Mouse (Mus musculus): ENCODE data around the gene Btbd2. TPM values are rescaled to one million over a fixed set of nuclear protein-coding genes. Genes with fewer than 3 reads are reported as not detected.
"Not testable (repeated sequence)": the region's sequence is repeated elsewhere in the genome, so short reads cannot be mapped to it uniquely, and the experiment has no call there.

Gene Btbd2
- polyA plus RNA-seq, 1 experiment from 2014 or later: 77.1 TPM

DNA sequence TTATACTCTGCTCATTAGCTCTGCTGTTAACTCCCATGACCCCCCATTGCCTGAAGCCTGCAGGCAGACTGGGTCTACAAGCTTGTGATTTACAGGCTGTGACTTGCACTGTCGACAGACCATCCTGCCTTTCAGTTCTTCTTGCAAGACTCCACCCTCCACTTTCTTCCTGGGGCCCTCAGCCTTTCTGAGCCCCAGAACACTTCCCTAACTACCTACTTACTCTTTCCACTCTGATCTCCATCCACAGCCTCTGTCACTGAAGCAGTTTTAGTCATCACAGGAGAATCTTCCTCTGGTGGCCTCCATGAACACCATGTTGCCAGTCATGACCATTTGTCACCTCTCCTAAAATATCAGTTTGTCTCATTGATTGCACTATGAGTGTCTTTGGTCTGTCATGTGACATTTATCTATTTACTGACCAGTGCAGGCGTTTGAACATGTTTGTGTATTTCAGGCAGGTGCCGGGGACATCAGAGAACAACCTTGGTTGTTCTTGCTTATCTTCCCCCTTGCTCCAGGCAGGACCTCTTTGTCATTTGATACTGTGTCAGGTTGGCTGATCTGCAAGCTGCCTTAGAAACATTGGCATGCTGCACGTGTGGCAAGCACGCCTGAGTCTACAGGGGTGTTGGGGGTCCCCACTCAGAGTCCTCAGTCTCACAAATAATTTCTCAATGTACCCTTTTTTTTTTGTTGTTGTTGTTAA, 6.8 kb upstream of the Btbd2 start:
- Histone ChIP-seq H3K4me3 (no peak overlapping the region), H3K4me1 (replicated peaks) (peaks cover 51% of the 10 kb centered on the region), H3K9me3 (no peaks in the 10 kb centered on the region), H3K27ac (peak overlapping the region; percentile 40; the same call in 1 of the 2 replicates), H3K36me3 (peaks cover 34% of the 10 kb centered on the region), H3K27me3 (ENCODE audit: insufficient read depth, poor library complexity, severe bottlenecking) (no peaks in the 10 kb centered on the region)
- DNase-seq (ENCODE audit: low spot score): no peak
- 64% methylated on average over 5 of the region's 5 CpGs for WGBS

DNA sequence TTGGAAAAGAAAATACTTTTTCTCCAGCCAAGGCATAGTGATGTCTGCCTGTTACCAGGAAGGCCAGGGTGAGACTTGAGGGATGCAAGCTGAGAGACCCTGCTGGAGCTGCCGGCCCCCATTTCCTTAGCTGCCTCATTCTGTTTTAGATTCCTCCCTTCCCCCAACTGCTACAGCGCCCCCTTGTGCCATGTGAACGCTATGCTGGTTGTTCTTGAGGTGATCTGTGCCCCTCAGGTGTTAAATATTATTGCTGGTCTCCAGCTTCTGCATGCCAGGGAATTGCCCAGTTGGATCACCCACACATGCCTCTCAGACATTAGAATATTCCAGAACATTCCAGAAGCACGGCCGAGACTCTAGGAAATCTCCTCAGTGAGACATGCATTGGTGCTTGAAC, 4.3 kb upstream of the Btbd2 start:
- 33% methylated on average over 5 of the region's 5 CpGs for WGBS
- no peaks in the 10 kb centered on the region for H3K9me3 ChIP-seq
- peaks cover 9% of the 10 kb centered on the region for H3K36me3 ChIP-seq
- H3K27ac ChIP-seq: no peak overlapping the region
- DNase-seq (ENCODE audit: low spot score): peak; percentile 52
- H3K4me3 ChIP-seq: no peak overlapping the region
- H3K4me1 ChIP-seq (replicated peaks): peaks cover 51% of the 10 kb centered on the region
- H3K27me3 ChIP-seq (ENCODE audit: insufficient read depth, poor library complexity, severe bottlenecking): no peaks in the 10 kb centered on the region

DNA sequence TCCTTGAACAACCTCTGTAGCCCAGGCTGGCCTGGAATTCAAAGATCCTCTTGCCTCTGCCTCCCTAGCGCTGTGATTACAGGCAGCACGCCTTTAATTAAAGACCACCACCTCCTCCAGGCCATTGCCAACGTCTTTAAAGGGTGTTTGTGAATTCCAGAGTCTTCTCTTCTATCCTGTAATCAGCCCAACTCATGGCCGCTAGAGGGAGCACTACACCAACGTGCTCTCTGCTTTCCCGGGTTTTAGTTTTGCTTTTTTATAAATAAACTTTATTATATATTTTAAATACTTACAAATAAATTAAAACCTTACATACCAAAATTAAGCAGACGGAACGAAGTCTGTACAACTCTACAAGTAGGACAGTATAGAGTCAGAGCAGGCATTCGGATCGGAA, 2.3 kb upstream of the Btbd2 start:
- DNase-seq (ENCODE audit: low spot score): peak; percentile 70
- Histone ChIP-seq H3K9me3 (no peaks in the 10 kb centered on the region), H3K27ac (peak overlapping the region; percentile 70), H3K4me3 (peak overlapping the region; percentile 16; the same call in 1 of the 2 replicates), H3K36me3 (no peaks in the 10 kb centered on the region), H3K27me3 (ENCODE audit: insufficient read depth, poor library complexity, severe bottlenecking) (no peaks in the 10 kb centered on the region), H3K4me1 (replicated peaks) (peaks cover 51% of the 10 kb centered on the region)
- WGBS: 19% methylated on average over 10 of the region's 10 CpGs

GRCm38 (mm10) chr10:80658841-80659202, 2.0 kb upstream of the Btbd2 start:
- Histone ChIP-seq H3K27me3 (ENCODE audit: insufficient read depth, poor library complexity, severe bottlenecking) (no peaks in the 10 kb centered on the region), H3K27ac (peak overlapping the region; percentile 70), H3K4me1 (replicated peaks) (peaks cover 51% of the 10 kb centered on the region), H3K4me3 (0 out of 2 replicates have a peak overlapping the region, but pooled peaks have one; percentile 16), H3K9me3 (no peaks in the 10 kb centered on the region), H3K36me3 (no peaks in the 10 kb centered on the region)
- DNase-seq (ENCODE audit: low spot score): no peak
- 57% methylated on average over 4 of the region's 4 CpGs for WGBS

DNA sequence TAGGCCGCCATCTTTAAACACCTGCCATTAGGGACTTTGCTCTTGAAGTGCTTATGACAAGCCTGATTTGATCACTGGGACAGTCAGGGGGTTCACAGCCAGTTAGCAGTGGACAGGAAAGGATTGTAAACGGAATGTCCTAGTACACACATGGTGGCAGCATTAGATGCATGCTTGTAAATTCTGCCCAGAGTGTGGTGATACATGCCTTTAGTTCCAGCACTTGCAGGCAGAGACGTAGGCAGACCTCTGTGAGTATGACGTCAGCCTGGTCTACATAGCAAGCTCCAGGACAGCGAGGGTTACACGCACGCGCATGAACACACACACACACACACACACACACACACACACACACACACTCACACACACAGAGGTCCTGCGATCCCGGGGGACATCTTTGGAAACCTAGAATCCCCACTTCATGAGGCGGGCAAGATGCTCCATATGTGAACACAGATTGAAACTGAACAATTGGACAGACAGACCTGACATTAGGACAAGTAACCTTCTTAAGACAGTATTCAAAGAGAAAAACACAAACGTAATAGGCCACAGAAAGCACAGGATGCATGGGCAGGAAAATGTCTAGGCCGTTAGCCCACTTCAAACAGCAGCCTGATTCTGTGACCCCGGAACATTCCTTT, 1.4 kb upstream of the Btbd2 start:
- Histone ChIP-seq H3K9me3 (no peaks in the 10 kb centered on the region), H3K36me3 (0 out of 2 replicates have a peak, but pooled peaks cover under 1% of the 10 kb centered on the region), H3K27me3 (ENCODE audit: insufficient read depth, poor library complexity, severe bottlenecking) (no peaks in the 10 kb centered on the region), H3K27ac (no peak overlapping the region), H3K4me3 (no peak overlapping the region), H3K4me1 (replicated peaks) (peaks cover 51% of the 10 kb centered on the region)
- DNase-seq (ENCODE audit: low spot score): no peak
- 88% methylated on average over 14 of the region's 14 CpGs for WGBS

- Histone ChIP-seq H3K27me3 (ENCODE audit: insufficient read depth, poor library complexity, severe bottlenecking) (no peaks in the 10 kb centered on the region), H3K27ac (peak overlapping the region; percentile 96), H3K4me1 (replicated peaks) (peaks cover 50% of the 10 kb centered on the region), H3K9me3 (no peaks in the 10 kb centered on the region), H3K4me3 (peak overlapping the region; percentile 91), H3K36me3 (peaks cover 16% of the 10 kb centered on the region)
- WGBS: under 1% methylated on average over 72 of the region's 72 CpGs
- peak; percentile 98 for DNase-seq (ENCODE audit: low spot score)
Measured at GRCm38 (mm10) chr10:80656130-80656862, 575 bp downstream of the Btbd2 start.

DNA sequence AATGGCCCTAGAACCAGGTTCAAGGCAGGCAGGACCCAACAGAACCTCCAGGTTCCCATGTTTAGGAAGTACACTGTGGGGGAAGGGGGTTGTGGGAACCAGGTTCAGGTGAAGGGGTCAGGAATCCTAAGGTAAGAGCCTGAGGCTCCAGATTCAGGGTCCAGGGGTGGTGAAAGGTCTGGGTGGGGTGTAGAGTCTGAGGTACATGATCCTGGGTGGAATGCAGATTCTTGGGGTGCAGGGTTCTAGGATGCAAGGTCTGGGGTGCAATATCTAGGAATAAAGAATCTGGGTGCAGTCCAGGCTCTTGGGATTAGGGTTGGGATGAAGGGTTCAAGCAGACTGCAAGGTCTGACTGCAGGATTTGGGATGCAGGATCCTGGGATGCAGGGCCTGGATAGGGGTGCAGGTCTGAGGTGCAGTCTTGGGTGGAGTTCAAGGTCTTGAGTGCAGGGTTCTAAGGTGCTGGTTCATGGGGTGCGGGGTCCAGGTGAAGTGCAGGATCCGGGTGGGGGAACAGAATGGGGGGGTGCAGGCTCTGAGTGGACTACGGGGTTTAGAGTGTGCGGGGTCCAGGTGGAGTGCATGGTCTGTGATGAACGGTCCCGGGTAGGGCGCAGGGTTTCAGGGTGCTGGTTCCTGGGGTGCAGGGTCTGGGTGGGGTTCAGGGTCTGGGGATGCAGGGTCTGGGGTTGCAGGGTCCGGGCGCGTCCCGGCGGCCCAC, 1.3 kb downstream of the Btbd2 start:
- Histone ChIP-seq H3K9me3 (no peaks in the 10 kb centered on the region), H3K27ac (peak overlapping the region; percentile 96), H3K4me3 (peak overlapping the region; percentile 91), H3K36me3 (peaks cover 23% of the 10 kb centered on the region), H3K27me3 (ENCODE audit: insufficient read depth, poor library complexity, severe bottlenecking) (no peaks in the 10 kb centered on the region), H3K4me1 (replicated peaks) (peaks cover 50% of the 10 kb centered on the region)
- no peak for DNase-seq (ENCODE audit: low spot score)
- WGBS: 6% methylated on average over 12 of the region's 12 CpGs

DNA sequence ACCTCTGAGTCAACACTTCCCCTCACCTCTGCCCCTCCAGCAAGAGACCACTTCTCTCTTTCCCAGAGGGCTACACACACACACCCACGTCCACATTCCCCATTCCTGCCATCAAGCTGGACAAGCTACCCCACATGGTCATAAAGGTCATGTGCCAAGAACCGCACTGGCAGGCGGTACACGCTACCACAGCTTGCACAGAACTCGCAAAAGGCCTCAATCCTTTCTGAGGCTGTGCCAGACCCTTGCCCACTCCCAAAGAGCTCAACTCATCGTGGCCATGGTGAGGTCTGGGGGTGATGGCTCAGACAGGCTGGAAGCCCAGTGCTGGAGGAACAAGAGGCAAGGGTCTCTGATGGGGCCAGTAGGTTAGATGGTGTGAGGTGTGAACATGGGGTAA, 2.0 kb downstream of the Btbd2 start:
- no peaks in the 10 kb centered on the region for H3K27me3 ChIP-seq (ENCODE audit: insufficient read depth, poor library complexity, severe bottlenecking)
- no peaks in the 10 kb centered on the region for H3K9me3 ChIP-seq
- H3K36me3 ChIP-seq: peaks cover 30% of the 10 kb centered on the region
- no peak for DNase-seq (ENCODE audit: low spot score)
- 90% methylated on average over 6 of the region's 6 CpGs for WGBS
- peaks cover 50% of the 10 kb centered on the region for H3K4me1 ChIP-seq (replicated peaks)
- H3K4me3 ChIP-seq: peak overlapping the region; percentile 91
- H3K27ac ChIP-seq: no peak overlapping the region; the same call in 1 of the 2 replicates

DNA sequence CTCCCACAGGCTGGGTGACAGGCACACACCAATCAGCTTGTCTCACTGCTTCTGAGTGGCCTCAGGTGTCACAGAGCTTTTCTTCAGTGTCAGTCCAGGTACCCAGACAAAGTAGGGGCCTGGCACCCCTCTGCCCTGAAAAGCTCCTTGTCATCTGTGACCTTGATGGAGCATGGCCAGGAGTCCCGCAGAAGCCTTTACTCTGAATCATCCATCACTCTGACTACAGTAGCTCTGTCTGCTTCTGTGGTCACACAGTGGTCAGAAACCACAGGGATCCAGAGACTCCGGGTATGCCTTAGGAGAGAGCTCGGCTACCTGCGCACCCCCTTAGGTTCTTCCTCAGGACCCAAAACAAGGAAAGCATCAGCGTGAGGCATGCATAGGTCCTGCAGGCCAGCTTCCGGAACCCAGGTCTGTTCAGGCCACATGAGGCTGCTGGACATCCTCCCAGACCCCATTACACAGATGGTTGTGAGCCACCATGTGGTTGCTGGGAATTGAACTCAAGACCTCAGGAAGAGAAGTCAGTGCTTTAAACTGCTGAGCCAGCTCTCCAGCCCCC, 3.6 kb downstream of the Btbd2 start:
- H3K4me3 ChIP-seq: no peak overlapping the region
- H3K27ac ChIP-seq: no peak overlapping the region
- DNase-seq (ENCODE audit: low spot score): no peak
- H3K4me1 ChIP-seq (replicated peaks): peaks cover 51% of the 10 kb centered on the region
- WGBS: 84% methylated on average over 6 of the region's 6 CpGs
- no peaks in the 10 kb centered on the region for H3K27me3 ChIP-seq (ENCODE audit: insufficient read depth, poor library complexity, severe bottlenecking)
- peaks cover 43% of the 10 kb centered on the region for H3K36me3 ChIP-seq
- H3K9me3 ChIP-seq: no peaks in the 10 kb centered on the region

GRCm38 (mm10) chr10:80650392-80650791, 6.5 kb downstream of the Btbd2 start:
- peaks cover 33% of the 10 kb centered on the region for H3K4me1 ChIP-seq (replicated peaks)
- no peaks in the 10 kb centered on the region for H3K9me3 ChIP-seq
- DNase-seq (ENCODE audit: low spot score): no peak
- H3K4me3 ChIP-seq: no peak overlapping the region
- H3K36me3 ChIP-seq: peaks cover 71% of the 10 kb centered on the region
- H3K27me3 ChIP-seq (ENCODE audit: insufficient read depth, poor library complexity, severe bottlenecking): no peaks in the 10 kb centered on the region
- WGBS: 94% methylated on average over 10 of the region's 10 CpGs
- no peak overlapping the region for H3K27ac ChIP-seq

GRCm38 (mm10) chr10:80649910-80650309, 7.0 kb downstream of the Btbd2 start:
- H3K36me3 ChIP-seq: peaks cover 76% of the 10 kb centered on the region
- H3K27me3 ChIP-seq (ENCODE audit: insufficient read depth, poor library complexity, severe bottlenecking); DNase-seq (ENCODE audit: low spot score); H3K4me3 ChIP-seq; H3K27ac ChIP-seq; H3K9me3 ChIP-seq: not testable (repeated sequence)
- peaks cover 28% of the 10 kb centered on the region for H3K4me1 ChIP-seq (replicated peaks)
- 87% methylated on average over 6 of the region's 6 CpGs for WGBS

DNA sequence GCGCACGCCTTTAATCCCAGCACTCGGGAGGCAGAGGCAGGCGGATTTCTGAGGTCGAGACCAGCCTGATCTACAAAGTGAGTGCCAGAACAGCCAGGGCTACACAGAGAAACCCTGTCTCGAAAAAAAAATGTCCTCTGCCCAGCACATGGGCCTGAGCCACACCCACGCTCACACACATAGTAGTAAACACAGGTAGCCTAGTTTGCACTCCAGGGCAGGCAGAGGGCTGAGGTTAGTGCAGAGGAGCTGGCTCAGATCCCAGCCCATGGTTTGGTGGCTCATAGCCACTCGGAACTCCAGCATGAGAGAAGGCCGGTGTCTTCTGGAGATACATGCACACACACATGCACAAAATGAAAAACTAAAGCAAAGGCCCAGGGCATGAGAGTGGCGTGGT, 9.9 kb downstream of the Btbd2 start:
- WGBS: 94% methylated on average over 10 of the region's 10 CpGs
- peaks cover 94% of the 10 kb centered on the region for H3K36me3 ChIP-seq
- peaks cover 20% of the 10 kb centered on the region for H3K4me1 ChIP-seq (replicated peaks)
- no peaks in the 10 kb centered on the region for H3K9me3 ChIP-seq
- no peak overlapping the region for H3K27ac ChIP-seq
- no peak overlapping the region for H3K4me3 ChIP-seq
- no peak for DNase-seq (ENCODE audit: low spot score)
- no peaks in the 10 kb centered on the region for H3K27me3 ChIP-seq (ENCODE audit: insufficient read depth, poor library complexity, severe bottlenecking)

All from hindbrain, embryonic 10.5 days (tissue).